Mouse (Mus musculus) CH12.LX (cell line): ENCODE measurements around the gene Dcaf15. TPM values are rescaled to one million over a fixed set of nuclear protein-coding genes. Genes with fewer than 3 reads are reported as not detected.

Experiments
- DNase-seq: peaks from one replicate; pipeline ENCODE4 v3.0.0-alpha.2; 2013; ENCODE audit errors: extremely low read depth
- H3K27ac ChIP-seq: 2 replicates; pipeline ENCODE4 v1.5.1; 2012; ENCODE audit warnings: low read depth, mild to moderate bottlenecking, control low read depth, moderate library complexity; ENCODE audit not compliant: insufficient read depth
- H3K27me3 ChIP-seq: replicated peaks from 2 replicates; pipeline ENCODE3; 2012; ENCODE audit warnings: inconsistent platforms
- H3K36me3 ChIP-seq, 2 experiments: replicated peaks in 1 of 2; 2 replicates each; pipeline versions ENCODE3 to v1.6.1; 2012; ENCODE audit warnings: inconsistent platforms in 1 of 2, low read length in 1 of 2, mild to moderate bottlenecking in 1 of 2, mixed read lengths in 1 of 2, moderate library complexity in 1 of 2; ENCODE audit not compliant: control insufficient read depth in 1 of 2, insufficient read depth in 1 of 2
- H3K4me1 ChIP-seq, 2 experiments: 2 replicates each; pipeline ENCODE4 v1.6.1; 2012; ENCODE audit warnings: inconsistent platforms in 1 of 2, moderate library complexity in 1 of 2; ENCODE audit not compliant: insufficient read depth in 2 of 2, control insufficient read depth in 1 of 2
- H3K4me2 ChIP-seq: 2 replicates; pipeline ENCODE4 v1.6.1; 2012; ENCODE audit warnings: low read depth, mild to moderate bottlenecking, control low read depth; ENCODE audit not compliant: poor library complexity, insufficient read depth, severe bottlenecking
- H3K4me3 ChIP-seq, 3 experiments: fragments of 150-350 bp in 1 of 3; sonication (generic) in 1 of 3; replicated peaks in 1 of 3; 2 replicates each; pipeline versions ENCODE3 to v1.5.1; 2011 to 2012; ENCODE audit warnings: low read depth in 2 of 3, low read length in 2 of 3, mild to moderate bottlenecking in 2 of 3, moderate library complexity in 2 of 3, control low read depth in 1 of 3, improper control_type of control experiment in 1 of 3, inconsistent platforms in 1 of 3, mixed read lengths in 1 of 3; ENCODE audit not compliant: poor library complexity in 1 of 3
- H3K79me2 ChIP-seq: replicated peaks from 2 replicates; pipeline ENCODE4 v1.6.1; 2012; ENCODE audit warnings: mild to moderate bottlenecking, moderate library complexity; ENCODE audit not compliant: control insufficient read depth, poor library complexity, insufficient read depth, severe bottlenecking; ENCODE audit errors: extremely low read depth
- H3K9ac ChIP-seq: 2 replicates; pipeline ENCODE4 v1.6.1; 2012; ENCODE audit warnings: low read depth, mild to moderate bottlenecking, control low read depth, moderate library complexity; ENCODE audit not compliant: insufficient read depth
- H3K9me3 ChIP-seq: replicated peaks from 2 replicates; pipeline ENCODE3; 2012; ENCODE audit warnings: low read length, inconsistent platforms, mixed read lengths
- CHD1 ChIP-seq: IDR thresholded peaks from 2 replicates; pipeline ENCODE4 v1.6.1; 2012; ENCODE audit warnings: low read depth, low read length, improper control_type of control experiment, inconsistent platforms
- CHD2 ChIP-seq: IDR thresholded peaks from 2 replicates; pipeline ENCODE4 v1.6.1; 2011; ENCODE audit warnings: low read length, improper control_type of control experiment
- CTCF ChIP-seq, 2 experiments: IDR thresholded peaks in 1 of 2; conservative IDR thresholded peaks in 1 of 2; 2 replicates each; pipeline ENCODE4 v1.5.1; 2011 to 2012; ENCODE audit warnings: low read depth in 2 of 2, low read length in 2 of 2, improper control_type of control experiment in 1 of 2, inconsistent platforms in 1 of 2, mild to moderate bottlenecking in 1 of 2, moderate library complexity in 1 of 2
- E2F4 ChIP-seq: IDR thresholded peaks from 2 replicates; pipeline ENCODE4 v1.6.1; 2011; ENCODE audit warnings: low read depth, low read length, improper control_type of control experiment; ENCODE audit not compliant: insufficient replicate concordance
- EP300 ChIP-seq: IDR thresholded peaks from 2 replicates; pipeline ENCODE4 v1.6.1; 2011; ENCODE audit warnings: low read length, improper control_type of control experiment
- ETS1 ChIP-seq: conservative IDR thresholded peaks from 2 replicates; pipeline ENCODE4 v1.6.1; 2012; ENCODE audit warnings: low read depth, mild to moderate bottlenecking, inconsistent platforms, low read length, improper control_type of control experiment, moderate library complexity
- GABPA ChIP-seq: IDR thresholded peaks from 2 replicates; pipeline ENCODE4 v1.6.1; 2012; ENCODE audit warnings: low read depth, low read length, improper control_type of control experiment, inconsistent platforms; ENCODE audit not compliant: insufficient replicate concordance
- JUN ChIP-seq: IDR thresholded peaks from 2 replicates; pipeline ENCODE4 v1.6.1; 2011; ENCODE audit warnings: low read depth, mild to moderate bottlenecking, low read length, improper control_type of control experiment, moderate library complexity; ENCODE audit not compliant: insufficient read depth
- JUND ChIP-seq: conservative IDR thresholded peaks from 2 replicates; pipeline ENCODE4 v1.6.1; 2011; ENCODE audit warnings: low read depth, low read length, improper control_type of control experiment
- MAFK ChIP-seq: IDR thresholded peaks from 2 replicates; pipeline ENCODE4 v1.6.1; 2011; ENCODE audit warnings: low read length, improper control_type of control experiment; ENCODE audit not compliant: insufficient replicate concordance
- MAX ChIP-seq: IDR thresholded peaks from 2 replicates; pipeline ENCODE4 v1.6.1; 2011; ENCODE audit warnings: low read length, improper control_type of control experiment
- MAZ ChIP-seq: IDR thresholded peaks from 2 replicates; pipeline ENCODE4 v1.6.1; 2012; ENCODE audit warnings: low read depth, mild to moderate bottlenecking, inconsistent platforms, low read length, improper control_type of control experiment, moderate library complexity
- MEF2A ChIP-seq: IDR thresholded peaks from 2 replicates; pipeline ENCODE4 v1.6.1; 2014; ENCODE audit warnings: low read depth, mild to moderate bottlenecking, inconsistent platforms, low read length, improper control_type of control experiment, borderline replicate concordance
- MXI1 ChIP-seq: IDR thresholded peaks from 2 replicates; pipeline ENCODE4 v1.6.1; 2011; ENCODE audit warnings: mild to moderate bottlenecking, low read depth, low read length, improper control_type of control experiment
- MYC ChIP-seq: IDR thresholded peaks from 2 replicates; pipeline ENCODE4 v1.6.1; 2011; ENCODE audit warnings: low read depth, mild to moderate bottlenecking, improper control_type of control experiment, low read length
- NELFE ChIP-seq: IDR thresholded peaks from 2 replicates; pipeline ENCODE4 v1.6.1; 2011; ENCODE audit warnings: low read depth, low read length, improper control_type of control experiment
- NRF1 ChIP-seq: IDR thresholded peaks from 2 replicates; pipeline ENCODE4 v1.6.1; 2014; ENCODE audit warnings: low read depth, mild to moderate bottlenecking, inconsistent platforms, low read length, improper control_type of control experiment, moderate library complexity
- POLR2A ChIP-seq: IDR thresholded peaks from 2 replicates; pipeline ENCODE4 v1.6.1; 2011; ENCODE audit warnings: low read depth, mild to moderate bottlenecking, improper control_type of control experiment, low read length
- POLR2AphosphoS2 ChIP-seq: IDR thresholded peaks from 2 replicates; pipeline ENCODE4 v1.6.1; 2011; ENCODE audit warnings: low read depth, low read length, improper control_type of control experiment
- RCOR1 ChIP-seq: conservative IDR thresholded peaks from 2 replicates; pipeline ENCODE4 v1.6.1; 2012; ENCODE audit warnings: low read depth, mild to moderate bottlenecking, inconsistent platforms, low read length, improper control_type of control experiment
- SIN3A ChIP-seq: IDR thresholded peaks from 2 replicates; pipeline ENCODE4 v1.6.1; 2012; ENCODE audit warnings: low read length, improper control_type of control experiment, inconsistent platforms
- SMC3 ChIP-seq: IDR thresholded peaks from 2 replicates; pipeline ENCODE4 v1.6.1; 2011; ENCODE audit warnings: low read depth, low read length, improper control_type of control experiment
- TBP ChIP-seq: conservative IDR thresholded peaks from 2 replicates; pipeline ENCODE4 v1.6.1; 2011; ENCODE audit warnings: low read depth, low read length, improper control_type of control experiment
- TCF12 ChIP-seq: IDR thresholded peaks from 2 replicates; pipeline ENCODE4 v1.6.1; 2014; ENCODE audit warnings: low read depth, mild to moderate bottlenecking, inconsistent platforms, low read length, improper control_type of control experiment
- USF1 ChIP-seq: IDR thresholded peaks from 2 replicates; pipeline ENCODE4 v1.6.1; 2014; ENCODE audit warnings: low read depth, mild to moderate bottlenecking, inconsistent platforms, low read length, improper control_type of control experiment
- USF2 ChIP-seq: conservative IDR thresholded peaks from 2 replicates; pipeline ENCODE4 v1.6.1; 2011; ENCODE audit warnings: low read depth, low read length, improper control_type of control experiment
- ZC3H11A ChIP-seq: IDR thresholded peaks from 2 replicates; pipeline ENCODE4 v1.6.1; 2012; ENCODE audit warnings: low read depth, mild to moderate bottlenecking, inconsistent platforms, low read length, improper control_type of control experiment
- ZMIZ1 ChIP-seq: IDR thresholded peaks from 2 replicates; pipeline ENCODE4 v1.6.1; 2012; ENCODE audit warnings: low read depth, mild to moderate bottlenecking, inconsistent platforms, low read length, improper control_type of control experiment
- ZNF384 ChIP-seq: IDR thresholded peaks from 2 replicates; pipeline ENCODE4 v1.6.1; 2012; ENCODE audit warnings: low read depth, low read length, improper control_type of control experiment, inconsistent platforms
- dilution Hi-C: fragments of 300-500 bp; cut with MboI; formaldehyde crosslinking; loops from 2 replicates; pipeline ENCODE4 v1.14.3; 2020; ENCODE audit warnings: low sequenced_read_pairs; ENCODE audit not compliant: extremely low pct_unique_long_range_greater_than_20kb, extremely low pct_ligation_motif_present
- in situ Hi-C: fragments of 300-500 bp; cut with MboI; formaldehyde crosslinking; loops from 3 replicates; pipeline ENCODE4 v1.14.3; 2019; ENCODE audit warnings: low sequenced_read_pairs, low pct_ligation_motif_present, low pct_unique_long_range_greater_than_20kb, mixed read lengths
- polyA plus RNA-seq: library from polyadenylated mRNA; unstranded; fragments of >175 nt; gene quantifications from 2 replicates; pipeline ENCODE4 v1.2.1, GENCODE M21; 2012; ENCODE audit warnings: low read depth; ENCODE audit not compliant: insufficient read length
- total RNA-seq, 2 experiments: library from RNA; depleted of rRNA; stranded (reverse); fragments of 300-350 nt in 1 of 2; fragments of >200 nt in 1 of 2; gene quantifications; 2 replicates each; pipeline ENCODE4 v1.2.3; 2012 to 2014

Gene Dcaf15
- total and polyA plus RNA-seq, 3 experiments, result 39.3 to 50.7 (median 47.9) TPM

- no peak overlapping the region for H3K4me2 ChIP-seq
- TF ChIP-seq MAX (no peak), NRF1 (no peak), JUND (no peak), MEF2A (no peak), RCOR1 (no peak), CHD2 (no peak), GABPA (no peak), SMC3 (no peak), SIN3A (no peak), JUN (no peak), USF1 (no peak), MYC (no peak), CTCF (conservative IDR thresholded peaks at IDR 0.05 in 1 of 2, IDR thresholded peaks at IDR 0.05 in 1 of 2; ENCODE audit: low read depth in 2 of 2, low read length in 2 of 2) (no peak), ETS1 (no peak)
- TF ChIP-seq, all 38 proteins: peak for 0
- Histone ChIP-seq H3K79me2 (no peaks in the 10 kb centered on the region), H3K27ac (no peak overlapping the region), H3K27me3 (no peaks in the 10 kb centered on the region), H3K4me1 (no peaks in the 10 kb centered on the region), H3K4me3 (no peak overlapping the region), H3K9me3 (no peaks in the 10 kb centered on the region), H3K36me3 (peaks cover 77 to 95% of the 10 kb centered on the region in 2 experiments), H3K9ac (no peak overlapping the region)
- dilution Hi-C loops, result no loop called here
- no peak for DNase-seq
- in situ Hi-C loops, result no loop called here
These were observed 14.0 kb downstream of the Dcaf15 start for GRCm38 (mm10) chr8:84090585-84090984.

GRCm38 (mm10) chr8:84089277-84089676 is 15.3 kb downstream of the Dcaf15 start:
- in situ Hi-C loops (no loop called here), dilution Hi-C loops (no loop called here)
- Histone ChIP-seq H3K9me3 (no peaks in the 10 kb centered on the region), H3K4me3 (no peak overlapping the region), H3K4me2 (no peak overlapping the region), H3K9ac (no peak overlapping the region), H3K4me1 (no peaks in the 10 kb centered on the region), H3K79me2 (no peaks in the 10 kb centered on the region), H3K36me3 (peaks cover 74 to 96% of the 10 kb centered on the region in 2 experiments), H3K27me3 (no peaks in the 10 kb centered on the region), H3K27ac (no peak overlapping the region)
- TF ChIP-seq NELFE, result no peak
- no peak for TF ChIP-seq MAZ
- no peak for TF ChIP-seq USF2
- TF ChIP-seq ZMIZ1, result no peak
- no peak for TF ChIP-seq JUN
- no peak for TF ChIP-seq ETS1
- no peak for TF ChIP-seq POLR2AphosphoS2
- TF ChIP-seq EP300, result no peak
- TF ChIP-seq POLR2A, result no peak
- no peak for TF ChIP-seq SMC3
- no peak for TF ChIP-seq MAFK
- no peak for TF ChIP-seq TCF12
- no peak for TF ChIP-seq CHD2
- no peak for TF ChIP-seq E2F4
- TF ChIP-seq ZNF384, result no peak
- no peak for TF ChIP-seq TBP
- no peak for TF ChIP-seq MXI1
- no peak for TF ChIP-seq JUND
- no peak for TF ChIP-seq CHD1
- TF ChIP-seq ZC3H11A, result no peak
- DNase-seq, result no peak
